ENCODE assay signal across 21 mouse cellular contexts in the genomic region with DNA sequence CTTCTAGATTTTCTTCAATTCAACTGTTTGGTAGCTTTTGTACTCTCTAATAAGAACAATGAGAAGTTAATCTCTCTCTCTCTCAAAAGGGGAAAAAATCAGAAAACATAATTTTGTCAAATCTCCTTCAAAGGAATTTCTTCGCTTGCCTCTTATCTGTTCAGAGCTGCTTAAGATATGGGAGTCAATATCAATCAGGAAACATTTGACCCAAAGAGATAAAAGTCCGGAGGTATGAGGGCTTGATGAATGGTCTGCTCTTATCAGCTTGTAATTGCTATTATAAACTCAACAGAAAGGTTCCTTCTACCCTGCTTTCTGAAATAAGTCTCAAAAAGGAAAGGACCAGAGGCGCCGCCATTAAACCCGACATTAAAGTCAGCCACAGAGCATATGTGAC.
DNase-seq lines count a peak whose midpoint lies in the region; ATAC-seq and TF ChIP-seq lines count a peak whose summit lies in the region.
"Had no signal": no experiment of that assay in that cellular context is flagged by ENCODE, and none has a peak within 500 bp of the region (broad histone marks: within the 10 kb centered on the region; RNA-seq: fewer than 3 reads in every experiment).

No protein-coding gene starts in this region.

- ATAC-seq in liver, embryonic 12.5 days, result no peak
- ATAC-seq in stomach, embryonic 14.5 days (ENCODE audit: insufficient number of reproducible peaks, insufficient read depth, low FRiP score, low read depth), result peak; percentile 50; the same call in 1 of the 2 replicates
- ATAC-seq: activated CD4-positive, CD25-positive, alpha-beta regulatory T cell, adult 4 months; CD4-positive, CD25-positive, alpha-beta regulatory T cell, adult 4 months; forebrain, embryonic 14.5 days; hindbrain, embryonic 16.5 days had no signal

- no peak for TF ChIP-seq CTCF in MEL (IDR thresholded peaks at IDR 0.05 in 2 of 3, conservative IDR thresholded peaks at IDR 0.05 in 1 of 3; ENCODE audit: control insufficient read depth in 1 of 3, insufficient read depth in 1 of 3, low read depth in 2 of 3, low read length in 3 of 3, poor library complexity in 1 of 3, severe bottlenecking in 1 of 3)

- no peaks in the 10 kb centered on the region for H3K27me3 ChIP-seq in heart, embryonic 10.5 days (ENCODE audit: insufficient read depth, poor library complexity, severe bottlenecking)
- no peaks in the 10 kb centered on the region for H3K27me3 ChIP-seq in MEL (ENCODE audit: control insufficient read depth in 1 of 2, insufficient read depth in 2 of 2, low read length in 2 of 2)
- H3K27me3 ChIP-seq in liver, embryonic 12.5 days (replicated peaks), result no peaks in the 10 kb centered on the region
- no peaks in the 10 kb centered on the region for H3K27me3 ChIP-seq in stomach, embryonic 14.5 days (ENCODE audit: control insufficient read depth, insufficient read depth, low read length)
- H3K27me3 ChIP-seq: limb, embryonic 15.5 days had no signal

- no peak for DNase-seq in heart, embryonic 10.5 days (ENCODE audit: low spot score)
- DNase-seq in heart, adult 8-10 months (ENCODE audit: low spot score), result no peak
- peak; percentile 16 for DNase-seq in MEL (ENCODE audit: low read depth, low spot score)
- DNase-seq in cerebellum, adult 9-11 months, result no peak
- DNase-seq in kidney, adult 11 months, result no peak
- DNase-seq: adrenal gland, postnatal 10 days; cerebellum, adult 11-12 months; gastrocnemius, postnatal 14 days; heart, adult 2 months; kidney, adult 9 months; kidney, postnatal 25 days; lung, postnatal 10 days; midbrain, embryonic 14.5 days; right cerebral cortex, postnatal 14 days had no signal

- peaks cover 22% of the 10 kb centered on the region for H3K4me1 ChIP-seq in heart, embryonic 10.5 days
- peaks cover 2 to 12% of the 10 kb centered on the region in 2 experiments; a peak in 3 of 4 replicates for H3K4me1 ChIP-seq in MEL (ENCODE audit: control insufficient read depth in 1 of 2, insufficient read depth in 2 of 2, low read length in 2 of 2)
- H3K4me1 ChIP-seq in liver, embryonic 12.5 days, result peaks cover 62% of the 10 kb centered on the region
- no peaks in the 10 kb centered on the region for H3K4me1 ChIP-seq in stomach, embryonic 14.5 days (ENCODE audit: control insufficient read depth, insufficient read depth, low read length)

- H3K4me2 ChIP-seq in liver, embryonic 12.5 days, result peak overlapping the region; percentile 63
- no peak overlapping the region for H3K4me2 ChIP-seq in stomach, embryonic 14.5 days (replicated peaks; ENCODE audit: low read depth, low read length)
- H3K4me2 ChIP-seq: limb, embryonic 15.5 days had no signal

- peak; percentile 66 to 72 for TF ChIP-seq EP300 in MEL (IDR thresholded peaks at IDR 0.05; ENCODE audit: low read depth in 1 of 2, low read length in 2 of 2)

- H3K79me2 ChIP-seq in MEL (ENCODE audit: control insufficient read depth, insufficient read depth, low read length, poor library complexity), result no peaks in the 10 kb centered on the region

- H3K9me3 ChIP-seq in heart, embryonic 10.5 days, result no peaks in the 10 kb centered on the region
- H3K9me3 ChIP-seq in MEL (replicated peaks; ENCODE audit: insufficient read depth, low read length), result no peaks in the 10 kb centered on the region
- H3K9me3 ChIP-seq in liver, embryonic 12.5 days (replicated peaks), result no peaks in the 10 kb centered on the region
- no peaks in the 10 kb centered on the region for H3K9me3 ChIP-seq in stomach, embryonic 14.5 days (ENCODE audit: control insufficient read depth, low read depth, low read length)
- H3K9me3 ChIP-seq: limb, embryonic 15.5 days had no signal

- 29% methylated on average over 5 of the region's 5 CpGs for WGBS in heart, embryonic 10.5 days
- WGBS in liver, embryonic 12.5 days (ENCODE audit: insufficient replicate concordance), result 35% methylated on average over 5 of the region's 5 CpGs
- WGBS in stomach, embryonic 14.5 days, result 44% methylated on average over 5 of the region's 5 CpGs

- TF ChIP-seq RAD21 in MEL (IDR thresholded peaks at IDR 0.05; ENCODE audit: low read depth, low read length), result no peak

- H3K4me3 ChIP-seq in heart, embryonic 10.5 days, result no peak overlapping the region
- 0 out of 4 replicates have a peak overlapping the region, but pooled peaks of 1 of the 2 experiments have one; percentile 7 for H3K4me3 ChIP-seq in MEL (ENCODE audit: control insufficient read depth in 1 of 2, insufficient read depth in 1 of 2, low read depth in 2 of 2, low read length in 2 of 2)
- H3K4me3 ChIP-seq in liver, embryonic 12.5 days, result 0 out of 2 replicates have a peak overlapping the region, but pooled peaks have one; percentile 11
- no peak overlapping the region for H3K4me3 ChIP-seq in stomach, embryonic 14.5 days (ENCODE audit: low read depth, low read length)
- H3K4me3 ChIP-seq: heart, adult 2 months; limb, embryonic 15.5 days had no signal

- H3K36me3 ChIP-seq in heart, embryonic 10.5 days, result no peaks in the 10 kb centered on the region
- H3K36me3 ChIP-seq in MEL (ENCODE audit: control insufficient read depth in 1 of 2, insufficient read depth in 2 of 2, low read length in 2 of 2), result no peaks in the 10 kb centered on the region; a peak in 2 of 4 replicates
- H3K36me3 ChIP-seq in liver, embryonic 12.5 days, result no peaks in the 10 kb centered on the region; the same call in 1 of the 2 replicates
- H3K36me3 ChIP-seq in stomach, embryonic 14.5 days (ENCODE audit: control insufficient read depth, insufficient read depth, low read length), result no peaks in the 10 kb centered on the region

- TF ChIP-seq POLR2A in MEL (IDR thresholded peaks at IDR 0.05; ENCODE audit: control insufficient read depth in 1 of 2, insufficient read depth in 1 of 2, low read depth in 1 of 2, low read length in 2 of 2, poor library complexity in 1 of 2), result no peak

- H3K27ac ChIP-seq in heart, embryonic 10.5 days, result peak overlapping the region; percentile 22; the same call in 1 of the 2 replicates
- no peak overlapping the region for H3K27ac ChIP-seq in MEL (ENCODE audit: control insufficient read depth, low read depth, low read length)
- no peak overlapping the region for H3K27ac ChIP-seq in liver, embryonic 12.5 days
- H3K27ac ChIP-seq in stomach, embryonic 14.5 days (ENCODE audit: low read length), result no peak overlapping the region
- H3K27ac ChIP-seq: heart, adult 2 months; limb, embryonic 15.5 days had no signal

- H3K9ac ChIP-seq in MEL (ENCODE audit: control insufficient read depth, low read depth, low read length, poor library complexity, severe bottlenecking), result no peak overlapping the region
- H3K9ac ChIP-seq in liver, embryonic 12.5 days, result no peak overlapping the region
- H3K9ac ChIP-seq in stomach, embryonic 14.5 days (replicated peaks; ENCODE audit: low read depth, low read length), result no peak overlapping the region
- H3K9ac ChIP-seq: limb, embryonic 15.5 days had no signal

TF ChIP-seq in MEL, 35 proteins besides CTCF, POLR2A, EP300 and RAD21:
- TF ChIP-seq USF2 (IDR thresholded peaks at IDR 0.05; ENCODE audit: borderline replicate concordance in 1 of 2, insufficient read depth in 1 of 2, low read depth in 1 of 2, low read length in 2 of 2), result no peak
- TF ChIP-seq TCF12 (IDR thresholded peaks at IDR 0.05; ENCODE audit: low read depth, low read length), result peak; percentile 85
- no peak for TF ChIP-seq POLR2AphosphoS5 (IDR thresholded peaks at IDR 0.05; ENCODE audit: borderline replicate concordance, low read depth, low read length)
- TF ChIP-seq GATA1 (IDR thresholded peaks at IDR 0.05; ENCODE audit: low read depth, low read length), result peak; percentile 75
- peak; percentile 38; the same call in 1 of the 2 replicates for TF ChIP-seq ETS1 (IDR thresholded peaks at IDR 0.05; ENCODE audit: low read depth, low read length)
- no peak for TF ChIP-seq MAZ (IDR thresholded peaks at IDR 0.05; ENCODE audit: low read depth, low read length)
- peak; percentile 81 for TF ChIP-seq RCOR1 (IDR thresholded peaks at IDR 0.05; ENCODE audit: low read depth, low read length)
